Mouse (Mus musculus): Measurements from ENCODE around the gene Prpsap1. TPM values are rescaled to one million over a fixed set of nuclear protein-coding genes. Genes with fewer than 3 reads are reported as not detected.
A peak's percentile ranks its signal among the peaks of the same experiment; 100 is the strongest.
"Not testable (repeated sequence)": the region's sequence is repeated elsewhere in the genome, so short reads cannot be mapped to it uniquely, and the experiment has no call there.

The Prpsap1 gene
- polyA plus RNA-seq, 1 experiment from 2014 or later, result 187 TPM

DNA sequence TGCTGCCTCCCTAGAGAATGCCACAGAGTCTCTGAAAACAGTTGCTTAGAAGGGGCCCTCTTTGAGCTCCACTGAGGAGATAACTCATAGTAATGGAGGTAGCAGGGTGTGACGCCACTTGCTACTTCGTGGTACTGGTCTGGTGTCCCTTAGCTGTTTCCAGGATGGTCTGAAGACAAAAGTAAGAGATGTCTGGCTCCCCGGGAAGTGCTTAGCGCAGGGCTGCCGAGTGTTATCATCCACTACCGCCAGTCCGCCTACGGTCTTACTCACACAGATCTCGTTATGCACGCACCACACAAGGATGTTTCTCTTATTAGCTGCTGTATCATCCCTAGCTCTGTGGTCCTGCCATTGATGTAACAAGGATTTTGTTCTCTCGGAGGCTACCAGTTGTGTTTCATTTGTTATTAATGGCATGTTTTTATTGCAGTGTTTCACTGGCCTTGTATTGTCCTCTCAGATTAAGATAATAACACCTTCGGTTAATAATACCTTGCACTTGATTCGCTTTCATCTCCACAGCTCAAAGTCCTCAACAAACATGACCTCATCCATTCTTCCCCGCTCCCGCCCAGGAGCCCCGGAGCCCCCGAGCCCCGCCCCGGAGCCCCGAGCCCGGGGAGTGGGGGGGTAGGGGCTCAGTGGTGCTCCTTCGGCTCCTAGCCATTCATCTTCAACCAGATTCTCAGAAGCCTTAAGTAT lies 63.1 kb downstream of the Prpsap1 start:
- Histone ChIP-seq H3K4me3 (no peak overlapping the region), H3K36me3 (no peaks in the 10 kb centered on the region; the same call in 1 of the 2 replicates), H3K4me2 (peak overlapping the region; percentile 34), H3K9ac (no peak overlapping the region), H3K27ac (0 out of 2 replicates have a peak overlapping the region, but pooled peaks have one; percentile 45), H3K9me3 (no peaks in the 10 kb centered on the region), H3K27me3 (0 out of 2 replicates have a peak, but pooled peaks cover 3% of the 10 kb centered on the region), H3K4me1 (peaks cover 37% of the 10 kb centered on the region)
- WGBS, result 24% methylated on average over 22 of the region's 22 CpGs
- ATAC-seq (ENCODE audit: borderline replicate concordance, extremely low read depth, low FRiP score, low TSS enrichment), result no peak

DNA sequence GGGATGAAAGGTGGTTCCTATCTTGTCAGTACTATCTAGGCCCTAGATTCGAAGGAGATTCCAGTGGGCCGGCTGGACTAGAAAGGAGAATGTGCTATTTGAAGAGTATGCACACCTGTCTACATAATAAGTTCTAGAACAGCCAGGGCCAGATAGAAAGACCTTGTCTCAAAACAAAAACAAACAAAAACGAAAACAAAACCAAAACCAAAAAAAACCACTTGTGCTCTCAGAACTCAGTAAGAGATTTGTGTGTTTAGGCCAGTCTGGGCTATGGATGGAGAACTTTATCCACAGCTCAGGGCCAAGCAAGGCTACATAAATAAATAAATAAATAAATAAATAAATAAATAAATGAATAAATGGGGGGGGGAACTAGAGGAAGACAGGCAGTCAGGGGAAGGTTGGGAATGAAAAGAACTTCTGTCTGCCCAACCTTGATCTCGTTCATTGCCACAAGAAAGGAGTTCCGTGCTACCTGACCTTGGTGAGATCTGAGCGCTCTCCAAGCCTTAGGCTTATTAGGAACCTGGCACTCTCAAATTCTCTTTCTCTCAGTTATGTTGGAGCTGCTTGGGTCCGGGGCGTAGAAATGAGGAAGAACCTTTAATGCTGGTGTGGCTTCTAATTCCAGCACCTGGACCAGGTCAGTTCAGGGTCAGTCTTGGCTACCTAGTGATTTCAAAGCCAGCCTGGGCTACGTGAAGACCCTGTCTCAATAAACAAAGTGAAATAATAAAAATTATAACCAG lies 64.0 kb downstream of the Prpsap1 start:
- 0 out of 2 replicates have a peak overlapping the region, but pooled peaks have one; percentile 19 for H3K27ac ChIP-seq
- no peaks in the 10 kb centered on the region for H3K9me3 ChIP-seq
- 78% methylated on average over 9 of the region's 9 CpGs for WGBS
- no peak overlapping the region for H3K9ac ChIP-seq
- ATAC-seq (ENCODE audit: borderline replicate concordance, extremely low read depth, low FRiP score, low TSS enrichment), result no peak
- no peak overlapping the region for H3K4me3 ChIP-seq
- no peak overlapping the region for H3K4me2 ChIP-seq
- 0 out of 2 replicates have a peak, but pooled peaks cover 3% of the 10 kb centered on the region for H3K27me3 ChIP-seq
- peaks cover 31% of the 10 kb centered on the region for H3K4me1 ChIP-seq
- no peaks in the 10 kb centered on the region for H3K36me3 ChIP-seq

DNA sequence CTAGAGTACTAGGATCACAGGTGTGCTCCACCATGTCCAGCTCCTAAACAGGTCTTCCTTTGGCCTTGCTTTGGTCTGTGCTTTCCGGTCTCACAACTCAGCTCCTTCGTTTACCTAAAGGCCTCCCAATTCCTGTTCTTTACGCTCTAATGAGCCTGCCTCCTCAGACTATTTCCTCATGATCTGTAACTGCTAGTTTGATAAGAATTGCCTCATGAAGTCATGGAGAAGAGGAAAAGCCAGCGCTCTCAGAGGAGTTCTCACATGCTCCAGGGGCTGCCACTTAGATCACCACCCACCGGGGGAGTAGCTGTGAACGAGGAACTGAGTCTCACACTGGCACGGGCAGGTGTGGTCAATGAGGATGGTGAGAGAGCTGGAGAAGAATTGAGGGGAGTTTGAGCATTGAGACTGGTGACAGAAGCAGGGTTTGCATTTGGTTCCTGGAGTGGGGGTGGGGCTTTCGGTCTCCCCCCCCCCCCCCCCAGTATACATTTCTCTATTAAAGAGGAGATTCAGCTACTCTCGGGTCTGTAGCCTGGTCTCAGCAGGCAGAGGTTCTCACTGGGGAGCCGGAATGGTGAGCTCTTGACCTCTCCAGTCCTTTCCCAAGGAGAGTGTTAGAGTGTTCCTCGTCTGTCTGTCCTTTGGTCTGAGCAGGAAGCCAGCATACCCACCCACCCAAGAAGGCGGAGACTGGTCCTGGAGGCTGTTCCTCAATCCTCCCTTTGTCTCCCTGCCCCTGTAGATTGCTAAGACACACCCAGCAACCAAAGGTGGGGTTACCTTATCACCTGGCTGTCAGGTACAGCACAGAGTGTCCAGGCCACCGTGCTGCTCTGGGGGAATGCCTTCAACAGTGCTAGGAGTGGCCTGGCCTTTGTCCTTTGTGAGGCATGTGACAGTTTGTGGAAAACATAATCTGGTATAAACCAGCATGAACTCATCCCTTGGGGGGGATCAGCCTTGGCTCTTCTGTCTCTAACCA lies 64.8 kb downstream of the Prpsap1 start:
- Histone ChIP-seq H3K9me3 (no peaks in the 10 kb centered on the region), H3K36me3 (no peaks in the 10 kb centered on the region), H3K4me3 (no peak overlapping the region), H3K4me1 (peaks cover 34% of the 10 kb centered on the region), H3K9ac (no peak overlapping the region), H3K27ac (peak overlapping the region; percentile 50; the same call in 1 of the 2 replicates), H3K4me2 (peak overlapping the region; percentile 17; the same call in 1 of the 2 replicates), H3K27me3 (0 out of 2 replicates have a peak, but pooled peaks cover 3% of the 10 kb centered on the region)
- no peak for ATAC-seq (ENCODE audit: borderline replicate concordance, extremely low read depth, low FRiP score, low TSS enrichment)
- WGBS, result 32% methylated on average over 13 of the region's 13 CpGs

DNA sequence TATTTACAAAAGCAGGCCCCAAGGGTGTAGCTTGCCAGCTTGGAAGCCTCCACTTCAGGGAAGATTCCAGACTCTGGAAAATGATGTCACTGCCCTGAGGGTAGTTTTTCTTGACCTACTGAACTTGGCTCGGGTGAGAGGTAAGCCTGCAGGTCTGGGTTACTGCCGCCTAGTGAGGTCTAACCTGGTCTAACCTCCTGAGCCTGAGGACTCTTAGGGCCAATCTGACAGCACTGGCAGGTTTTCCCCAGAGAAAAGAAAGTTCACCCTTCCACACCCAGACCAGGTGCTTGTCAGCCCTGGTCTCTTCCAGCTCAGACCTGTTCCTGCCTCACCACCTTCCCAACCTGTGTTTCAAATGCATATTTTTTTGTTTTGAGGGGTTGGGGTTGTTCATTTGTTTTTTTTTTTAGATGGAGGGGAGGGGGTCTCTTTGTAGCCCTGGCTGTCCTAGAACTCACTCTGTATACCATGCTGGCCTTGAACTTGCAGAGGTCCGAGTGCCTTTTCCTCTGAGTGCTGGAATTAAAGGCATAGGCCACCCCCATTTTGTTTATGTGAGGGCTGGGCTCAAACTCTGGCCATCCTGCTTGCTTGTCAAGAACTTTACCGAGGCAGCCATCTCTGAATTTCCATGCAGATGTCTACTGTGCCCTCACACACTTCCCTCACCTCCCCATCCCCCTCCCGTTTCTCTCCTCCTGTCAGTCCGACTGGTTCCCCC lies 67.0 kb downstream of the Prpsap1 start:
- no peaks in the 10 kb centered on the region for H3K9me3 ChIP-seq

DNA sequence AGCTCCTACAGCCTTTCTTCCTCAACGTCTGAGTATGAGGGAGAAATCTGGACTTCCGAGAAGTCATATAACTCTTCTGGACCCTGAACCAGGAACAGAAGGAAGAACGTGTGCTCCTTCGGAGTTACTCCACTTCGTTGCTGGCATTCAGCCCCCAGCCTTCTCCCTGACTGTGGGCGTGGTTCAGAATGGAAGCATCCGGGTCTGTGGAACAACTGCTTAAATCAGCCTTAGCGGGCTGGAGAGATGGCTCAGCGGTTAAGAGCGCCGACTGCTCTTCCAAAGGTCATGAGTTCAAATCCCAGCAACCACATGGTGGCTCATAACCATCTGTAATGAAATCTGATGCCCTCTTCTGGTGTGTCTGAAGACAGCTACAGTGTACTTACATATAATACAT lies 67.7 kb downstream of the Prpsap1 start:
- not testable (repeated sequence) for H3K4me3 ChIP-seq; ATAC-seq (ENCODE audit: borderline replicate concordance, extremely low read depth, low FRiP score, low TSS enrichment); H3K27ac ChIP-seq; H3K27me3 ChIP-seq; H3K4me2 ChIP-seq; H3K9me3 ChIP-seq; H3K36me3 ChIP-seq; H3K9ac ChIP-seq
- H3K4me1 ChIP-seq, result peaks cover 19% of the 10 kb centered on the region
- 79% methylated on average over 11 of the region's 11 CpGs for WGBS

More for the DNA sequence above, 67.0 kb downstream of the Prpsap1 start:
- Histone ChIP-seq H3K4me3 (no peak overlapping the region), H3K27ac (no peak overlapping the region), H3K9ac (no peak overlapping the region), H3K4me1 (peaks cover 21% of the 10 kb centered on the region), H3K27me3 (0 out of 2 replicates have a peak, but pooled peaks cover 3% of the 10 kb centered on the region), H3K4me2 (no peak overlapping the region), H3K36me3 (no peaks in the 10 kb centered on the region)
- whole genome bisulfite sequencing, result 58% methylated on average over 6 of the region's 6 CpGs
- ATAC-seq (ENCODE audit: borderline replicate concordance, extremely low read depth, low FRiP score, low TSS enrichment), result no peak

DNA sequence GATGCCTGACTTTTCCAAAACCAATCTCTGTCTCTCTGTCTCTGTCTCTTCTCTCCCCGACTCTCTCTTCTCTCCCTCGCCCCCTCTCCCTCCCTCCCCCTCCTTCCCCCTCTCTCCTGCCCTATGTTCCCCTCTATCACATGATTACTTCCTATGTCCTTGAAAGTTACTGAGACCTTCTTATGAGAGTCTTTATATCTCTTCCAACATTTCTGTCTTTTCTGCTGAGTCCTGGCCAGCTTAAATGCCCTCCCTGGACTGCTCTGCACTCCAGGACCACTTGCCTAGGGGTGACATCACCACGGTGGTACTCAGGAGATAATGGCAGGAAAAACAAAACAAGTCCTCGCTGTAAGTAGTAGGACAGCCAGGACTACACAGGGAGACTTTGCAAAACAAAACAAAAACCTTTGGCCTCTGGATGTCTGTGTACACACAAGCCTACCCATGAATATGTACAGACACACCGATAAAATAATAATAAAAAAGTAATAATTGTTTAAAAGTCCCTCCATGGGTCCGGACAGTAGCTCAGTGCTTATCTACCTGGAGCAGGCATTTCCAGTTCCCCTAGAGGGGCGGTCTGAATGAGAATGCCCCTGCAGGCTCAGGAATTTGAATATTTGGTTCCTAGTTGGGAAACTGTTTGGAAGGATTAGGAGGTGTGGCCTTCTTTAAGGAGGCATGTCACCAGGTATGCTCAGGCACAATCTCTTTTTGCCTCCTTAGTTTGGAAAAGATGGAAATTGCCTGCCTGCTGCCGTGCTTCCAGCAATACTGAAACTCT lies 69.2 kb downstream of the Prpsap1 start:
- no peak for ATAC-seq (ENCODE audit: borderline replicate concordance, extremely low read depth, low FRiP score, low TSS enrichment)
- Histone ChIP-seq H3K9ac (no peak overlapping the region), H3K4me2 (no peak overlapping the region), H3K4me1 (peaks cover 12% of the 10 kb centered on the region), H3K9me3 (no peaks in the 10 kb centered on the region), H3K27ac (no peak overlapping the region), H3K27me3 (no peaks in the 10 kb centered on the region), H3K4me3 (no peak overlapping the region), H3K36me3 (no peaks in the 10 kb centered on the region)
- WGBS, result 38% methylated on average over 8 of the region's 8 CpGs

DNA sequence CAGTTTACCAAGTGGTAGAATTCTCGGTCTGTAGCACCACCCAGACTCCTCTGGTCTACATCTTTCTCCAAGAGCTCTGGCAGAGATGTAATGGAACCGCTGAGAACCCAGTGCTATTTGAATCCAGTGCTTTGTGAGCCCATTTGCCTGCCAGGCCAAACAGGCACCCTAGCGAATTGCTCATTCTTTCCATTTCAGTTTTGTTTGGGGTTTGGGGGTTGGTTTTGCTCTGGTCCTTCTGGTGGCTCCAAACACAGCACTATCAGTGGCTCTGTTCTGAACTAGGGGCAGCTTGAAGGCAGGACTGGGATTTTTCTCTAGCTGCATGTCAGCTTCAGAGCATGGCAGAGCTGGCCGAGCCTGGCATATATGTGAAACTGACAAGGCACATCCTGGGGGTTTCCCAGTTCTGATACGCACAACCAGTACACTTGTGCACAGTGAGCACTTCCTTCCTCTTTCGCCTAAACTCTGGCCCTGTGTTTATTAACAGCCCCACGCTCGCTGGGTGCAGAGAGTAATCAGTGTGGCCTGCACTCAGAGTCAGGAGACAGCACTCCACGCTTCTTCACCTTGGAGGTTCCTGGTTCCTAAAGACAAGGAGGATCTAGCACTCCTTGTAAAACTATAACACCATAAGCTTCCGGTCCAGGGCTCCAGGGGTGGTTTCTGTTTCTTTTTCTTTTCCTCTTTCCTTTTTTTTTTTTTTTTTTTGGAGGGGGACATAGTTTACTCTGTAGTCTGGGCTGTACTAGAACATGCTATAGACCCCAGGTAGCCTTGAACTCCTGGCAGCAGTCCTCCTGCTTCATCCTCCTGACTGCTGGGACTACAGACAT lies 70.0 kb downstream of the Prpsap1 start:
- Histone ChIP-seq H3K9ac (no peak overlapping the region), H3K4me3 (no peak overlapping the region), H3K9me3 (no peaks in the 10 kb centered on the region), H3K4me1 (peaks cover 10% of the 10 kb centered on the region), H3K27ac (no peak overlapping the region), H3K27me3 (no peaks in the 10 kb centered on the region), H3K36me3 (no peaks in the 10 kb centered on the region), H3K4me2 (no peak overlapping the region)
- ATAC-seq (ENCODE audit: borderline replicate concordance, extremely low read depth, low FRiP score, low TSS enrichment), result no peak
- WGBS, result 64% methylated on average over 10 of the region's 10 CpGs

DNA sequence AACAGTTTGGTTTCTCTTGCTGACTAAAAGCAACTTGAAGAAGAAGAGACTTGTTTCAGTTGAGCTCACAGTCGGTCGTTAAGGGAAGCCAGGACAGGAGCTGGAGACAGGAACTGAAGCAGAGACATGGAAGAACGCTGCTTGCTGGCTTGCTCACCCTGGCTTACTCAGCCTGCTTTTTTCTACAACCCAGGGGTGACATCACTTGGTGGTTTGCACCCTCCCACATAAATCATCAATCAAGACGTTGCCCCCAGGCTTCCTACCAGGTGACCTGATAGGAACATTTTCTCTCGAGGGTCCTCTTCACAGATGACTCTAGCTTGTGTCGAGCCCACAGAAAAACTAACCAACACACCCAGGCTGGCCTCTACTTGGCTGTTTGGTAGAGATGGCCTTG lies 70.8 kb downstream of the Prpsap1 start:
- H3K4me3 ChIP-seq, result no peak overlapping the region
- no peak for ATAC-seq (ENCODE audit: borderline replicate concordance, extremely low read depth, low FRiP score, low TSS enrichment)
- no peak overlapping the region for H3K9ac ChIP-seq
- H3K9me3 ChIP-seq, result no peaks in the 10 kb centered on the region
- 64% methylated on average over 6 of the region's 6 CpGs for WGBS
- no peaks in the 10 kb centered on the region for H3K36me3 ChIP-seq
- no peak overlapping the region for H3K27ac ChIP-seq
- H3K27me3 ChIP-seq, result no peaks in the 10 kb centered on the region
- H3K4me2 ChIP-seq, result no peak overlapping the region
- H3K4me1 ChIP-seq, result peaks cover 11% of the 10 kb centered on the region

DNA sequence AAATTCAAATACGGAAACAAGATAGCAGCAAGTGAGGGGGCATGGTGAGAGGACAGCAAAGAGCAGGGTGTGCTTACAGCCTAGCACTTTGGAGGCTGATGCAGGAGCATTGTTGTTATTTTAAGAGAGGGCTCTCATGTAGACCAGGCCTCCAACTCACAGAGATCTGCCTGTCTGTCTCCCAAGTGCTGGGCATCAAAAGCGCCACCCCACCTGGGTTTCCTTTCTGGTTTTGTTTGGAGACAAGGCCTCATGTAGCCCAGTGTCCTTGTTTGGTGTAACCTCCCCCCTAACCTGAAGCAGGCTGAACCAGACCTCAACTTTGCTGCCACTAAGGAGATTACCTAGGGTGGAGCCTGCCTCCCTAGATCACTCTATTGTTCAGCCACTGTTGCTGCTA lies 71.4 kb downstream of the Prpsap1 start:
- no peak for ATAC-seq (ENCODE audit: borderline replicate concordance, extremely low read depth, low FRiP score, low TSS enrichment)
- H3K4me2 ChIP-seq, result no peak overlapping the region
- no peak overlapping the region for H3K9ac ChIP-seq
- 87% methylated on average over 2 of the region's 2 CpGs for WGBS
- H3K27ac ChIP-seq, result no peak overlapping the region
- no peak overlapping the region for H3K4me3 ChIP-seq
- no peaks in the 10 kb centered on the region for H3K36me3 ChIP-seq
- H3K9me3 ChIP-seq, result no peaks in the 10 kb centered on the region
- H3K4me1 ChIP-seq, result peaks cover 18% of the 10 kb centered on the region
- no peaks in the 10 kb centered on the region for H3K27me3 ChIP-seq

DNA sequence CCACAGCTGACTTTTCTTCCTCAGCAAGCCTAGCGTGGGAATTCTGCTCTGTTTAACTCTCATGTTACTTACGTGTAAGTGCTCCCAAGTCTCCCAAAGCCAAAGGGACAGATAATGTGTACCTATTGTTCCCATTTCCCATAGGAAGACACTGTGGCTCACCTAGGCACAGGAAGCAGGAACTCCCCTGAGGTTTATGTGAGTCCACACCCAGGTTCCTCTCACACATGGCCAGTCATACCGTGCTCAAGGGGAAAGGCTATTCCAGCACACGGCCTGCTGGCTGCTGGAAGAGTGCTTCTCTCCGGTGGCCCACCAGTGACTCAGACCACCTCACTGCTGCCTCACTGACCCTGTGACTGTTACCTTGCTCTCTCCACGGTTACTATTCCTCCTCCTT lies 72.9 kb downstream of the Prpsap1 start:
- Histone ChIP-seq H3K27me3 (no peaks in the 10 kb centered on the region), H3K4me2 (no peak overlapping the region), H3K4me3 (no peak overlapping the region), H3K9me3 (no peaks in the 10 kb centered on the region), H3K27ac (no peak overlapping the region), H3K9ac (no peak overlapping the region), H3K36me3 (no peaks in the 10 kb centered on the region), H3K4me1 (peaks cover 19% of the 10 kb centered on the region)
- 64% methylated on average over 6 of the region's 6 CpGs for WGBS
- no peak for ATAC-seq (ENCODE audit: borderline replicate concordance, extremely low read depth, low FRiP score, low TSS enrichment)
